Mouse (Mus musculus) intestine, embryonic 16.5 days (tissue): ENCODE results near the gene Ripor1. TPM values are rescaled to one million over a fixed set of nuclear protein-coding genes. Genes with fewer than 3 reads are reported as not detected.

Experiments used
- ATAC-seq: fragments of 200-750 bp; cut with Nextera tagmentation; 2 replicates; pipeline ENCODE4 v1.8.0; 2017; ENCODE audit warnings: moderate TSS enrichment, moderate library complexity
- H3K27ac ChIP-seq: fragments of 300-500 bp; sonication (generic); 2 replicates; pipeline ENCODE4 v1.5.1; 2014; ENCODE audit warnings: mild to moderate bottlenecking, low read length
- H3K27me3 ChIP-seq: fragments of 300-500 bp; sonication (generic); replicated peaks from 2 replicates; pipeline ENCODE4 v1.6.1; 2014; ENCODE audit warnings: low read length, control low read depth, mixed read lengths; ENCODE audit not compliant: control insufficient read depth, insufficient read depth
- H3K36me3 ChIP-seq: fragments of 300-500 bp; sonication (generic); 2 replicates; pipeline ENCODE4 v1.6.1; 2014; ENCODE audit warnings: low read length, control low read depth; ENCODE audit not compliant: control insufficient read depth, insufficient read depth
- H3K4me1 ChIP-seq: fragments of 300-500 bp; sonication (generic); 2 replicates; pipeline ENCODE4 v1.6.1; 2014; ENCODE audit warnings: low read length, control low read depth, mixed read lengths; ENCODE audit not compliant: control insufficient read depth, insufficient read depth
- H3K4me2 ChIP-seq: fragments of 300-500 bp; sonication (generic); 2 replicates; pipeline ENCODE4 v1.6.1; 2014; ENCODE audit warnings: low read depth, low read length, control low read depth
- H3K4me3 ChIP-seq: fragments of 300-500 bp; sonication (generic); 2 replicates; pipeline ENCODE4 v1.5.1; 2014; ENCODE audit warnings: mild to moderate bottlenecking, low read length
- H3K9ac ChIP-seq: fragments of 300-500 bp; sonication (generic); 2 replicates; pipeline ENCODE4 v1.6.1; 2014; ENCODE audit warnings: low read depth, low read length
- H3K9me3 ChIP-seq: fragments of 300-500 bp; sonication (generic); 2 replicates; pipeline ENCODE4 v1.6.1; 2016; ENCODE audit warnings: low read length, control low read depth; ENCODE audit not compliant: control insufficient read depth
- WGBS: fragments of 180-500 bp; shearing (Covaris S2); extraction: QIAGEN DNeasy Blood & Tissue Kit; methylation state at CpG from one replicate; pipeline ENCODE4 v1.1.7; 2014; 5-methylcytosine and 5-hydroxymethylcytosine counted together
- polyA plus RNA-seq: library from polyadenylated mRNA; unstranded; fragments of >200 nt; fragmentation: Nextera tagmentation; extraction: Ambion mirVana; gene quantifications from 2 replicates; pipeline ENCODE4 v1.2.1, GENCODE M21; 2015

The Ripor1 gene
- polyA plus RNA-seq, 1 experiment from 2014 or later, result 17.1 TPM

GRCm38 (mm10) chr8:105635481-105635880 lies 30.4 kb downstream of the Ripor1 start:
- 2% methylated on average over 11 of the region's 11 CpGs for WGBS

GRCm38 (mm10) chr8:105636018-105636962 lies 31.2 kb downstream of the Ripor1 start, which contains the start of gene Ctcf:
Gene Ctcf, plus strand, starts transcription at chr8:105636568.
- H3K9ac ChIP-seq, result peak within 1 kb of the TSS; percentile 96
- no peaks in the 10 kb centered on the region for H3K36me3 ChIP-seq
- under 1% methylated on average over 92 of the region's 126 CpGs for WGBS
- peak within 1 kb of the TSS; percentile 100 for H3K27ac ChIP-seq
- H3K9me3 ChIP-seq, result no peaks in the 10 kb centered on the region
- peak within 1 kb of the TSS; percentile 83 for H3K4me3 ChIP-seq
- no peaks in the 10 kb centered on the region for H3K27me3 ChIP-seq
- peaks cover 14% of the 10 kb centered on the region for H3K4me1 ChIP-seq
- peak; percentile 95 for ATAC-seq
- H3K4me2 ChIP-seq, result peak within 1 kb of the TSS; percentile 76

More at GRCm38 (mm10) chr8:105635481-105635880, 30.4 kb downstream of the Ripor1 start:
- Histone ChIP-seq H3K4me1 (peaks cover 14% of the 10 kb centered on the region), H3K9me3 (no peaks in the 10 kb centered on the region), H3K36me3 (no peaks in the 10 kb centered on the region), H3K4me3 (peak overlapping the region; percentile 83), H3K4me2 (peak overlapping the region; percentile 76), H3K27ac (peak overlapping the region; percentile 100), H3K27me3 (no peaks in the 10 kb centered on the region), H3K9ac (peak overlapping the region; percentile 81)
- ATAC-seq, result no peak

- Histone ChIP-seq H3K9me3 (no peaks in the 10 kb centered on the region), H3K27ac (peak within 1 kb of the TSS; percentile 100), H3K4me1 (peaks cover 14% of the 10 kb centered on the region), H3K4me3 (peak within 1 kb of the TSS; percentile 83), H3K9ac (peak within 1 kb of the TSS; percentile 96), H3K4me2 (peak within 1 kb of the TSS; percentile 76), H3K36me3 (no peaks in the 10 kb centered on the region), H3K27me3 (no peaks in the 10 kb centered on the region)
- WGBS, result under 1% methylated on average over 63 of the region's 63 CpGs
- peak; percentile 37 for ATAC-seq
Observed at GRCm38 (mm10) chr8:105636963-105637510, 32.0 kb downstream of the Ripor1 start, which contains the start of gene Agrp. Gene Agrp, minus strand, starts transcription at chr8:105637393.

GRCm38 (mm10) chr8:105637601-105638041 lies 32.6 kb downstream of the Ripor1 start:
- peak overlapping the region; percentile 100 for H3K27ac ChIP-seq
- no peak for ATAC-seq
- H3K9me3 ChIP-seq, result no peaks in the 10 kb centered on the region
- no peaks in the 10 kb centered on the region for H3K36me3 ChIP-seq
- peak overlapping the region; percentile 96 for H3K9ac ChIP-seq
- under 1% methylated on average over 11 of the region's 11 CpGs for WGBS
- peak overlapping the region; percentile 83 for H3K4me3 ChIP-seq
- H3K27me3 ChIP-seq, result no peaks in the 10 kb centered on the region
- H3K4me2 ChIP-seq, result peak overlapping the region; percentile 75
- peaks cover 14% of the 10 kb centered on the region for H3K4me1 ChIP-seq

GRCm38 (mm10) chr8:105638510-105638909 lies 33.5 kb downstream of the Ripor1 start:
- H3K4me2 ChIP-seq, result peak overlapping the region; percentile 40
- H3K9me3 ChIP-seq, result no peaks in the 10 kb centered on the region
- H3K27ac ChIP-seq, result peak overlapping the region; percentile 28; the same call in 1 of the 2 replicates
- no peaks in the 10 kb centered on the region; the same call in 1 of the 2 replicates for H3K36me3 ChIP-seq
- no peaks in the 10 kb centered on the region for H3K27me3 ChIP-seq
- H3K9ac ChIP-seq, result peak overlapping the region; percentile 29; the same call in 1 of the 2 replicates
- 80% methylated on average over 4 of the region's 4 CpGs for WGBS
- H3K4me3 ChIP-seq, result peak overlapping the region; percentile 12; the same call in 1 of the 2 replicates
- peaks cover 14% of the 10 kb centered on the region for H3K4me1 ChIP-seq
- no peak for ATAC-seq

- WGBS, result 72% methylated on average over 1 of the region's 1 CpGs
- no peak overlapping the region for H3K27ac ChIP-seq
Observed at GRCm38 (mm10) chr8:105639835-105640234, 34.8 kb downstream of the Ripor1 start.

GRCm38 (mm10) chr8:105640511-105640910 lies 35.5 kb downstream of the Ripor1 start:
- no peak for ATAC-seq
- peaks cover 14% of the 10 kb centered on the region for H3K4me1 ChIP-seq
- H3K27me3 ChIP-seq, result no peaks in the 10 kb centered on the region
- H3K36me3 ChIP-seq, result no peaks in the 10 kb centered on the region; the same call in 1 of the 2 replicates
- no peaks in the 10 kb centered on the region for H3K9me3 ChIP-seq
- H3K4me3 ChIP-seq, result no peak overlapping the region
- no peak overlapping the region for H3K27ac ChIP-seq
- 73% methylated on average over 2 of the region's 2 CpGs for WGBS
- no peak overlapping the region for H3K4me2 ChIP-seq
- no peak overlapping the region for H3K9ac ChIP-seq

More at GRCm38 (mm10) chr8:105639835-105640234, 34.8 kb downstream of the Ripor1 start:
- H3K4me2 ChIP-seq, result no peak overlapping the region
- no peaks in the 10 kb centered on the region; the same call in 1 of the 2 replicates for H3K36me3 ChIP-seq
- peaks cover 14% of the 10 kb centered on the region for H3K4me1 ChIP-seq
- no peak overlapping the region for H3K4me3 ChIP-seq
- no peaks in the 10 kb centered on the region for H3K9me3 ChIP-seq
- H3K9ac ChIP-seq, result no peak overlapping the region
- no peak for ATAC-seq
- no peaks in the 10 kb centered on the region for H3K27me3 ChIP-seq

GRCm38 (mm10) chr8:105645205-105645604 lies 40.1 kb downstream of the Ripor1 start:
- Histone ChIP-seq H3K27me3 (no peaks in the 10 kb centered on the region), H3K36me3 (no peaks in the 10 kb centered on the region; the same call in 1 of the 2 replicates), H3K4me3 (no peak overlapping the region), H3K4me1 (no peaks in the 10 kb centered on the region; the same call in none of the 2 replicates), H3K9ac (no peak overlapping the region), H3K9me3 (no peaks in the 10 kb centered on the region), H3K27ac (no peak overlapping the region), H3K4me2 (no peak overlapping the region)
- ATAC-seq, result no peak
- WGBS, result 85% methylated on average over 1 of the region's 1 CpGs

- Histone ChIP-seq H3K9ac (no peak overlapping the region), H3K4me3 (no peak overlapping the region), H3K27ac (no peak overlapping the region), H3K36me3 (0 out of 2 replicates have a peak, but pooled peaks cover 4% of the 10 kb centered on the region), H3K4me1 (peaks cover 3% of the 10 kb centered on the region; the same call in 1 of the 2 replicates), H3K27me3 (no peaks in the 10 kb centered on the region), H3K9me3 (no peaks in the 10 kb centered on the region), H3K4me2 (no peak overlapping the region)
- no peak for ATAC-seq
- 95% methylated on average over 1 of the region's 1 CpGs for WGBS
Observed at GRCm38 (mm10) chr8:105648929-105649328, 43.9 kb downstream of the Ripor1 start.
